Mouse (Mus musculus) T-helper 2 cell (primary cell): ENCODE results near the gene Mrpl54.

Experiments
- in situ Hi-C: fragments of 300-600 bp; cut with MboI, MseI; formaldehyde crosslinking; loops from one replicate; pipeline ENCODE4 v1.15.1; 2025; ENCODE audit warnings: high pct_unique_total_duplicates

Gene Mrpl54

GRCm38 (mm10) chr10:81266211-81267105 lies at the start of gene Mrpl54, which contains the start of gene Apba3:
Gene Mrpl54 (minus strand): TSS chr10:81266934.
Gene Apba3 (plus strand): TSS chr10:81266960.
- in situ Hi-C loops = no loop called here

DNA sequence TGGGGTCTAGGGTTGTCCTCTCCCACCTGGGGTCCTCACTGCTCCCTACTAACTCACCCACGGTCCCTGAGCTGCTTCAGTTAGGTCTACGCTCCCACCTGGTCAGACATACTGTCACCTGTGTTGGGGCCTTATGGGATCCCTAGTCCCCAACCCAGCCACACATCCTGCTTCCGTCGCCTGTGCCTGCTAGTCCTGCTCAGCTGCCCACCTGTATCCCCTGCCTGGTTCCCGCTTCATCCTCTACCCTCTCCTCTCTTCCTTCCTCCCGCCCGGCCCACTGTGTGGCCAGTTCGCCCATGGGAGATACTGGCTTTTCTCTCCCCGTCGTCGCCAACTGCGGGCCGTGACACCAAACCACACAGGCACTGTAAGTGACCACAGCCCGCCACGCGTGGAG lies 48.9 kb upstream of the Mrpl54 start:
- in situ Hi-C loops = no loop called here

DNA sequence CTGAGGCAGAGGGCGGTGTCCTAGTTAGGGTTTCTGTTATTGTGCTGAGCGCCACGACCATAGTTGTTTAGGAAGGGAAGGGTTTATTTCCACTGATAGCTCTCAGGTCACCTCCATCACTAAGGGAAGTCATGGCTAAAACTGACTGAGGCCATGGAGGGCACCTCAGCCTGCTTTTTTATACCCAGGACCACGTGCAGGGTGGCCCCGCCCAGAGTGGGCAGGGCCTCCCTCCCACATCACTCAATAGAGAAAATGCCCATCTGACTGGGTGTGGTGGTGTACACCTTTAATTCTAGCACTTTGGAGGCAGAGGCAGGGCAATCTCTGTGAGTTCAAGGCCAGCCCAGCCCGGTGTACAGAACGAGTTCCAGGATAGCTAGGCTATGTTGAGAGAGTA lies 47.5 kb upstream of the Mrpl54 start:
- in situ Hi-C loops = no loop called here

DNA sequence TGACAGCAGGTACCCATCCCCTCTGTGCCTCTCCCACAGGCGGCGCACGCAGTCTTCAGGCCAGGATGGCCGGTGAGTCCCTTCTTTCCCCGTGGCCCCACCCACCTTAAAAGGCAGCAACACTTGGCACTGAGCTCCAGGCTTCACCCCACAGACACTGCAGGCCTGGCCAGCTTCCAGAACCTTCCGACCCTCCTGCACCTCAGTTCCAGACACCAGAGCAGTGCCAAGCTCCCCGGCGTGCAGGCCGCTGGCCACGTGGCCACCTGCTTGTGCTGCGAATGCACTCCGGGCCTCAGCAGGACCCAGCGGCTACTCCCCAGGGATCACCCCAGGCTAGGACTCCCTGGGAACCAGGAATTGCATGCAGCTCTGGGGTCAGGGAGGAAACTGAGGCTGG lies 46.8 kb upstream of the Mrpl54 start:
- in situ Hi-C loops = no loop called here

GRCm38 (mm10) chr10:81309571-81309970 lies 42.8 kb upstream of the Mrpl54 start:
- in situ Hi-C loops = no loop called here

DNA sequence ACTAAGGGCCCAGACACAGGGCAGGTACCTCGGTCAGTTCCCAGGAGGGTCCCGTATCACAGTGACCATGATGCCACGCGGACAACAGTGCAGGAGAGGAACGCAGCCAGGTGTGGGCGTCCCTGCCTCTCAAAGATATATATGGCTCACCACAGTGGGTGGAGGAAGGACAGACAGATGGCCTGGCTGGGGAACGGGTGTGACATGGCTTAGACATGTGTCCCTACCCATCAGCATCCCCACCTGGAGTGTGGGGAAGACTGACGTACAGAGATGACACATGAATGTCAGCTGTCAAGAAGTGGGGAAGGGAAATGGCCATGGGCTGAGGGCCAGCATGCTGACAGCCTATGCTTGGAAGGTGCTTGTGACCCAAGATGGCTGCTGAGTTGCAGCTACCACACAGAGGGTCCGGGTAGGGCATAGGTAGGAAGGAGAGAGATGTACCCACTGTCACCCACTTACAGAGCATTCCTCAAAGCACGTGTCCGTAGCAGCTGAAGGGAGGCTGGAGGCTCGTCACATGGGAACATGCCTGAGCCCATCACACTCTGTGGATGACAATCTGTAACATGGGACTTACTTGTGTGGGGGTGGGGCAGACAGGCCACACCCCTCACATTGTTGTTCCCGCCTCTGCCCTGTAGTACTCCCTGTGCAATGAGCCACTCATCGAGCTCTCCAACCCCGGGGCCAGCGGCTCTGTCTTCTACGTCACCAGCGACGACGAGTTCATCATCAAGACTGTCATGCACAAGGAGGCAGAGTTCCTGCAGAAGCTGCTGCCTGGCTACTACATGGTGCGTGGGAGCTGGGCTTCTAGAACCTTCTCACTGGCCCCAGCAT lies 40.3 kb upstream of the Mrpl54 start:
- in situ Hi-C loops = no loop called here

DNA sequence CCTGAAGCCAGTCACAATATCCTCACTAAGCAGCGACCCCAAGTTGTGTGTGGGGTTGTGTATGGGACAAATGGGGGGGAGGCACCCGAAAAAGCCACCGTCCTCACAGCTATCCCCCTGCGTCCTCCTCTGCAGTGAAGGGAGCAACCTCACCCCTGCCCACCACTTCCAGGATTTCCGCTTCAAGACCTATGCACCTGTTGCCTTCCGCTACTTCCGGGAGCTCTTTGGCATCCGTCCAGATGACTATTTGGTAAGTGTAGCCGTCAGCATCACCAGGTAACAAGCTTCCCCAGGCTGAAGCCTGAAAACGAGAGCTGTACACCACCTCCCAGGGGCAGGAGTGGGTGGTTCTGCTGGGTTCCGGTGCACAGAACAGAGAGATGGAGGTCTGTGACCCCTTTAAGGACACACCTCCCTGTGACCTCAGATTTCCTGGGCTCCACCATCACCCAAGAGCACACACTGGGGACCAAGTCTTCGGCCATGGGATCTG lies 39.5 kb upstream of the Mrpl54 start:
- in situ Hi-C loops = no loop called here

GRCm38 (mm10) chr10:81305663-81306062 lies 38.9 kb upstream of the Mrpl54 start:
- in situ Hi-C loops = no loop called here

DNA sequence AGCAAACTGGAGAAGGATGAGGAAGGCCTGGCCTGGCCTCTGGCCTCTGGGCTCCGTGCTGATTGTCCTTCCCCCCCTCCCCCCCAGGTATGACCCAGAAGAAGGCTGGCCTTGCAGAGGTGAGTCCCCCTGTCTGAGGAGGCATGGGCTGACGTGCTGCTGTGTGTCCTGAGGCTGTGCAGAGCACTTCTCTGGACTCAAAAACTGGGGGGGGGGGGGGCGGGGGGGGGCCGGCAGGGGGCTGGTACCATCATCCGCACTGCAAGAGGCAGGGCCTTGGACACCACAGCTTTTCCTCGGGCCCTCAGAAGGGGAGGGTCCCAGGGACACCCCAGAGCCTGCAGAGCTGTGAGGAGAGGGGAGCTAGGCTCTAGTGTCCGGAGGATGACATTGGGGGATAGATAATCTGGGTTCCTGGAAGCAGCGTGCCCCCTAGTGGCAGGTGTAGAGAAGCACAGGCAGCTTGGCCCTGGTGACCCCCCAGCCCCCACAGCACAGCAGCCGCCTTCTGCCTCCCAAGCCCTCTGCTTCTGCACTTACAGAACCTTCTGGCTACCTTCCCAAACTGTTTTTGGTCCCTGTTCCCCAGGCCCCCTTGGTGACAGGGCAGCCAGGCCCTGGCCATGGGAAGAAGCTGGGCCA lies 38.0 kb upstream of the Mrpl54 start:
- in situ Hi-C loops = no loop called here

- in situ Hi-C loops = no loop called here
These were observed 37.0 kb upstream of the Mrpl54 start for GRCm38 (mm10) chr10:81303761-81304160.

DNA sequence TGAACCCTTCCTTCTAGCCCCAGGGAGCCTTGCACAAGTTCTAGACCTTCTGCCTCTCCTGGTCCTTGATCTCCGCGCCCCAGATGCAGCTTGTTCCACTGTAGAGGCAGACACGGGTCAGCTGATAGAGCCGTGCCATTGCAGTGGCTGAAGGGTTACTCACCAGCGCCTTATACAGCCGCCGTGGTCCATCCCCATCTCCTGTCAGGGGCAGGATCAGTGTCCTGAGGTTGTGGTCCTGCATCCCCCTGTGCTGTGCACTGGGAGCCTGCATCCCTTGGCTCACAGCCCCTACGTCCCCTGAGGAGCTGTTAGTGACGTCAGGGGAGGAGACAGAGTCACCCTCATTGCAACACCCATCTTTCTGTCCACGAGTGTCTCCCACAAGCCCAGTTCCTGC lies 36.5 kb upstream of the Mrpl54 start:
- in situ Hi-C loops = no loop called here

GRCm38 (mm10) chr10:81302781-81303218 lies 36.1 kb upstream of the Mrpl54 start:
- in situ Hi-C loops = no loop called here

GRCm38 (mm10) chr10:81302288-81302687 lies 35.6 kb upstream of the Mrpl54 start:
- in situ Hi-C loops = no loop called here

GRCm38 (mm10) chr10:81301321-81301720 lies 34.6 kb upstream of the Mrpl54 start:
- in situ Hi-C loops = no loop called here

GRCm38 (mm10) chr10:81300352-81300907 lies 33.7 kb upstream of the Mrpl54 start:
- in situ Hi-C loops = no loop called here

GRCm38 (mm10) chr10:81299585-81300351 lies 33.0 kb upstream of the Mrpl54 start:
- in situ Hi-C loops = no loop called here

GRCm38 (mm10) chr10:81298369-81299100 lies 31.8 kb upstream of the Mrpl54 start:
- in situ Hi-C loops = no loop called here

DNA sequence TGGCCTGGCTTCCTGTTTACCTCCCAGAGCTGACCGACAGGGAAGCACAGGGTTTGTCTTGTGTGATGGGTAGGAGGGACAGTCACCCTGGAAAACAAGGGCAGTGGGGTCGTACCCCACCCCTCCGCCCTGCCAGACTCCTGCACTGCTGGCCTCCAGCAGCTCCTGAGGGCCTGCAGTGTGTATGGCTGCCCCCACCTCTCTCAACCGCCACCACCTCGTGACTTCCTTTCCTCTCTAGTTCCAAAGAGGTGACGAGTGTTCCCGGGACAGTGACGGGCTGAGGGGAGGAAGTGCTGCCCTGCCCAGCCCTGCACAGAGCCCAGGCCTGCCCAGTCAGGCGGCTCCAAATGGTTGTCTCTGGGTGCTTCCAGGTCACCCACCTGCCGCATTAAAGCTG lies 31.1 kb upstream of the Mrpl54 start:
- in situ Hi-C loops = no loop called here

DNA sequence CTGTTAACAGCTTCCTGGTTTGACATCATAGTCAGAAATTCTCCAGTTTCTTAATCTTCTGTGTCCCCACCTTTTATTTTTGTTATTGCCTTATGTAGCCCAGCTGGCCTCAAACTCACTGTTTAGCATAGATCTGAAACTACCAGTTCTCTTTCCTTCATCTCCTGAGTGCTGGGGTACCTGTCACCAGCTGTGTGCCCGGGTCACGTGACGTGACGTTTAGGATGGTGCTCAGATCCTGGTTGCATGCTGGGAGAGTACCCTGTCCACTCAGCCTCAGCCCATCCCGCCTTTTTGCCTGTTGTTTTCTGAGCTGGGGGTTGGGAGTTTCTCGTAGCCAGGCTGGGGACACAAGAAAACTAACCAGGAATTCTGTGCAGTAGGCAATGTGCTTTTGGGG lies 30.5 kb upstream of the Mrpl54 start:
- in situ Hi-C loops = no loop called here

- in situ Hi-C loops = no loop called here
These were observed 28.5 kb upstream of the Mrpl54 start for GRCm38 (mm10) chr10:81295185-81295584.
